Mouse (Mus musculus) kidney, embryonic 14.5 days (tissue): ENCODE results near the gene Tbc1d20. TPM values are rescaled to one million over a fixed set of nuclear protein-coding genes. Genes with fewer than 3 reads are reported as not detected.
A peak's percentile ranks its signal among the peaks of the same experiment; 100 is the strongest.
"Not testable (repeated sequence)": the region's sequence is repeated elsewhere in the genome, so short reads cannot be mapped to it uniquely, and the experiment has no call there.

Source experiments
- ATAC-seq: fragments of 200-750 bp; cut with Nextera tagmentation; 2 replicates; pipeline ENCODE4 v1.8.0; 2017; ENCODE audit warnings: moderate number of reproducible peaks, mild to moderate bottlenecking, moderate TSS enrichment, moderate library complexity; ENCODE audit not compliant: low FRiP score, low TSS enrichment
- H3K27ac ChIP-seq: fragments of 300-500 bp; sonication (generic); 2 replicates; pipeline ENCODE4 v1.5.1; 2014; ENCODE audit warnings: low read depth, mild to moderate bottlenecking, low read length, moderate library complexity, mixed read lengths
- H3K27me3 ChIP-seq: fragments of 300-500 bp; sonication (generic); 2 replicates; pipeline ENCODE4 v1.6.1; 2014; ENCODE audit warnings: mild to moderate bottlenecking, low read length; ENCODE audit not compliant: control insufficient read depth, insufficient read depth
- H3K36me3 ChIP-seq: fragments of 300-500 bp; sonication (generic); 2 replicates; pipeline ENCODE4 v1.6.1; 2014; ENCODE audit warnings: low read length, mixed read lengths; ENCODE audit not compliant: control insufficient read depth, insufficient read depth
- H3K4me1 ChIP-seq: fragments of 300-500 bp; sonication (generic); 2 replicates; pipeline ENCODE4 v1.6.1; 2014; ENCODE audit warnings: low read length, mixed read lengths; ENCODE audit not compliant: control insufficient read depth, insufficient read depth
- H3K4me2 ChIP-seq: fragments of 300-500 bp; sonication (generic); replicated peaks from 2 replicates; pipeline ENCODE4 v1.6.1; 2014; ENCODE audit warnings: low read depth, mild to moderate bottlenecking, low read length
- H3K4me3 ChIP-seq: fragments of 300-500 bp; sonication (generic); 2 replicates; pipeline ENCODE4 v1.5.1; 2014; ENCODE audit warnings: mild to moderate bottlenecking, low read length
- H3K9ac ChIP-seq: fragments of 300-500 bp; sonication (generic); 2 replicates; pipeline ENCODE4 v1.6.1; 2014; ENCODE audit warnings: low read depth, mild to moderate bottlenecking, low read length, moderate library complexity
- H3K9me3 ChIP-seq: fragments of 300-500 bp; sonication (generic); 2 replicates; pipeline ENCODE4 v1.6.1; 2016; ENCODE audit warnings: low read length; ENCODE audit not compliant: control insufficient read depth
- WGBS: fragments of 180-500 bp; shearing (Covaris S2); extraction: QIAGEN DNeasy Blood & Tissue Kit; methylation state at CpG from one replicate; pipeline ENCODE4 v1.1.7; 2014; 5-methylcytosine and 5-hydroxymethylcytosine counted together
- polyA plus RNA-seq: library from polyadenylated mRNA; unstranded; fragments of >200 nt; fragmentation: Nextera tagmentation; extraction: Ambion mirVana; gene quantifications from 2 replicates; pipeline ENCODE4 v1.2.1, GENCODE M21; 2014

The Tbc1d20 gene
- 19.4 and 37.4 TPM in 2 replicates for polyA plus RNA-seq

- no peak within 1 kb of the TSS for H3K27ac ChIP-seq
- peak within 1 kb of the TSS; percentile 81 for H3K9ac ChIP-seq
- no peaks in the 10 kb centered on the region for H3K36me3 ChIP-seq
- H3K4me1 ChIP-seq: peaks cover 6% of the 10 kb centered on the region; the same call in 1 of the 2 replicates
- WGBS: under 1% methylated on average over 65 of the region's 70 CpGs
- peak; percentile 98 for ATAC-seq
- peak within 1 kb of the TSS; percentile 68 for H3K4me3 ChIP-seq
- H3K4me2 ChIP-seq: peak within 1 kb of the TSS; percentile 60
- no peaks in the 10 kb centered on the region for H3K9me3 ChIP-seq
- no peaks in the 10 kb centered on the region for H3K27me3 ChIP-seq
Observed at GRCm38 (mm10) chr2:152293727-152294475, at the start of gene Tbc1d20. Gene Tbc1d20 (plus strand): TSS chr2:152293828.

GRCm38 (mm10) chr2:152247213-152247612 is 46.4 kb upstream of the Tbc1d20 start:
- no peak for ATAC-seq
- no peak overlapping the region for H3K4me3 ChIP-seq

GRCm38 (mm10) chr2:152250511-152250910 is 43.1 kb upstream of the Tbc1d20 start:
- H3K9ac ChIP-seq: no peak overlapping the region
- 71% methylated on average over 2 of the region's 4 CpGs for WGBS
- peaks cover 42% of the 10 kb centered on the region for H3K36me3 ChIP-seq
- no peak for ATAC-seq
- no peak overlapping the region for H3K4me2 ChIP-seq
- no peaks in the 10 kb centered on the region for H3K9me3 ChIP-seq
- no peaks in the 10 kb centered on the region for H3K27me3 ChIP-seq
- H3K4me3 ChIP-seq: no peak overlapping the region
- H3K4me1 ChIP-seq: no peaks in the 10 kb centered on the region
- H3K27ac ChIP-seq: no peak overlapping the region

More at GRCm38 (mm10) chr2:152247213-152247612, 46.4 kb upstream of the Tbc1d20 start:
- Histone ChIP-seq H3K9ac (no peak overlapping the region), H3K9me3 (no peaks in the 10 kb centered on the region), H3K27ac (no peak overlapping the region), H3K36me3 (peaks cover 23% of the 10 kb centered on the region), H3K4me1 (no peaks in the 10 kb centered on the region), H3K4me2 (no peak overlapping the region), H3K27me3 (no peaks in the 10 kb centered on the region)
- 86% methylated on average over 1 of the region's 1 CpGs for WGBS

- Histone ChIP-seq H3K4me1 (no peaks in the 10 kb centered on the region), H3K4me2 (no peak overlapping the region), H3K9me3 (no peaks in the 10 kb centered on the region), H3K27me3 (no peaks in the 10 kb centered on the region), H3K4me3 (no peak overlapping the region), H3K27ac (no peak overlapping the region), H3K36me3 (peaks cover 71% of the 10 kb centered on the region), H3K9ac (no peak overlapping the region)
- no peak for ATAC-seq
- 87% methylated on average over 1 of the region's 1 CpGs for WGBS
Observed at GRCm38 (mm10) chr2:152259739-152260138, 33.9 kb upstream of the Tbc1d20 start.

GRCm38 (mm10) chr2:152273639-152274038 is 20.0 kb upstream of the Tbc1d20 start:
- H3K36me3 ChIP-seq: peaks cover 74% of the 10 kb centered on the region
- WGBS: 77% methylated on average over 2 of the region's 2 CpGs
- no peaks in the 10 kb centered on the region for H3K9me3 ChIP-seq

GRCm38 (mm10) chr2:152281407-152281806 is 12.2 kb upstream of the Tbc1d20 start:
- H3K4me1 ChIP-seq: no peaks in the 10 kb centered on the region
- no peak overlapping the region for H3K9ac ChIP-seq
- no peak overlapping the region for H3K27ac ChIP-seq
- H3K4me2 ChIP-seq: no peak overlapping the region
- WGBS: 67% methylated on average over 3 of the region's 3 CpGs
- H3K4me3 ChIP-seq: no peak overlapping the region
- H3K36me3 ChIP-seq: peaks cover 72% of the 10 kb centered on the region
- ATAC-seq: no peak
- H3K27me3 ChIP-seq: no peaks in the 10 kb centered on the region
- no peaks in the 10 kb centered on the region for H3K9me3 ChIP-seq

More at GRCm38 (mm10) chr2:152273639-152274038, 20.0 kb upstream of the Tbc1d20 start:
- H3K4me1 ChIP-seq: no peaks in the 10 kb centered on the region
- H3K4me2 ChIP-seq: no peak overlapping the region
- no peak overlapping the region for H3K4me3 ChIP-seq
- ATAC-seq: no peak
- H3K27me3 ChIP-seq: no peaks in the 10 kb centered on the region
- H3K9ac ChIP-seq: no peak overlapping the region
- no peak overlapping the region for H3K27ac ChIP-seq

- no peak overlapping the region for H3K4me3 ChIP-seq
Observed at GRCm38 (mm10) chr2:152287560-152287959, 6.1 kb upstream of the Tbc1d20 start.

GRCm38 (mm10) chr2:152288046-152288445 is 5.6 kb upstream of the Tbc1d20 start:
- H3K27me3 ChIP-seq: no peaks in the 10 kb centered on the region
- WGBS: 75% methylated on average over 8 of the region's 8 CpGs
- no peaks in the 10 kb centered on the region for H3K4me1 ChIP-seq
- peaks cover 30% of the 10 kb centered on the region for H3K36me3 ChIP-seq
- H3K4me3 ChIP-seq: no peak overlapping the region
- no peak overlapping the region for H3K27ac ChIP-seq
- H3K9ac ChIP-seq: no peak overlapping the region
- no peak for ATAC-seq
- no peaks in the 10 kb centered on the region for H3K9me3 ChIP-seq
- H3K4me2 ChIP-seq: no peak overlapping the region

More at GRCm38 (mm10) chr2:152287560-152287959, 6.1 kb upstream of the Tbc1d20 start:
- Histone ChIP-seq H3K4me2 (no peak overlapping the region), H3K9ac (no peak overlapping the region), H3K27ac (no peak overlapping the region), H3K9me3 (no peaks in the 10 kb centered on the region), H3K27me3 (no peaks in the 10 kb centered on the region), H3K36me3 (peaks cover 33% of the 10 kb centered on the region), H3K4me1 (no peaks in the 10 kb centered on the region)
- ATAC-seq: no peak
- 97% methylated on average over 5 of the region's 5 CpGs for WGBS

- not testable (repeated sequence) for H3K4me1 ChIP-seq, H3K4me2 ChIP-seq, H3K27me3 ChIP-seq, H3K4me3 ChIP-seq, H3K9ac ChIP-seq, H3K9me3 ChIP-seq, ATAC-seq, H3K27ac ChIP-seq
- WGBS: 73% methylated on average over 1 of the region's 2 CpGs
- peaks cover 14% of the 10 kb centered on the region for H3K36me3 ChIP-seq
Observed at GRCm38 (mm10) chr2:152289623-152290022, 4.0 kb upstream of the Tbc1d20 start.
